Mouse (Mus musculus): ENCODE measurements around the gene Luc7l3. TPM values are rescaled to one million over a fixed set of nuclear protein-coding genes. Genes with fewer than 3 reads are reported as not detected.

Luc7l3 gene
- 77.9 and 79.4 TPM in 2 replicates for polyA plus RNA-seq (2014; fragmentation: Nextera tagmentation; extraction: Ambion mirVana)

DNA sequence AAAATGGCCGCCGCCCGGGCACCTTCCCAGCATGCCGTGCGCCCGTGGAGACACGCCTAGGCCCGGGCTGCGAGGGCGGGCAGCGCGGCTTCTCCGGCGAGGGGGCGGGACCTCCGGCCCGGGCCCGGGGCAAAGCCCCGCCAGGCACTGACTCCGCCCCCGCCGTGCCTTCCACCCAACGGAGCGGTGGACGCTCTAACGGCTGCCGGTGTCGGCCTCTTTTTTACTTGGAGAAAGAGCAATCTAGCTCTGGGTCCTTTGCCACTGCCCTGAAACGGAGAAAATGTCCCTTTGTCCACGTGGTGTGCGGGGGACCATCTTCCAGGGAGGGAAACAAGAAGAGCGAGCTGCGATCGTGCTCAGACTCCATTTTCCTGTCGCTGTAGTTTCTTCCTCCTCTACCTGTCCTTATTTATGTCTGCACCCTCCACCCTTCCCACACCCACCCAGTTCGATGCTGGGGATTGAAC, at the start of gene Luc7l3:
Luc7l3 (minus strand) TSS at position 58 of the 470 bp plus-strand sequence.
- peak; percentile 97 for ATAC-seq (replicated peaks; ENCODE audit: insufficient number of reproducible peaks, low FRiP score, low TSS enrichment)
- Histone ChIP-seq H3K9me3 (replicated peaks; ENCODE audit: control insufficient read depth, low read length) (no peaks in the 10 kb centered on the region), H3K4me1 (ENCODE audit: control insufficient read depth, insufficient read depth, low read length) (peaks cover 23% of the 10 kb centered on the region), H3K36me3 (ENCODE audit: control insufficient read depth, insufficient read depth, low read length) (no peaks in the 10 kb centered on the region; the same call in 1 of the 2 replicates), H3K9ac (ENCODE audit: low read depth, low read length) (peak within 1 kb of the TSS; percentile 98), H3K27ac (ENCODE audit: low read depth, low read length) (peak within 1 kb of the TSS; percentile 95), H3K4me2 (peak within 1 kb of the TSS; percentile 87), H3K4me3 (ENCODE audit: low read depth, low read length) (peak within 1 kb of the TSS; percentile 95), H3K27me3 (ENCODE audit: control insufficient read depth, insufficient read depth, low read length) (no peaks in the 10 kb centered on the region)
- WGBS (ENCODE audit: insufficient replicate concordance) = under 1% methylated on average over 36 of the region's 36 CpGs

DNA sequence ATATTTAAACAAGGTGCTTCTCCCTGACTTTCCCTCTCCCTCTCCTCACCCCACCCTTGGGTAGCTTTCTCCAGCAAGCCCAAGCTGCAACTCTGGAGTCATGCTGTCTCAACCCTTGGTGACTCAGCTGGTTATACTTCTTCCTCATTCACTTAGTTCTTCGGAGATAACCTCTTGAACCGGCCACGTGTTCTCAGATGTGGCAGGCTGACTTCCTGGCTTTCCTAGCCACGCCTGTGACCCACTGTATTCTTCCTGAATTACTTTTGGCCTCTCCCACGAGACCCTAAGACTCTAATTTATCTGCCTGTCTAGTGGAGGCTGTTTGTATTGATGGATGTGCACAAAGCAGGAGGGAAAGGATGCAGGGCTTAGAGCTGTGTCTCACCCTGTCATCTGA, 49.0 kb upstream of the Luc7l3 start:
- Histone ChIP-seq H3K4me3 (ENCODE audit: low read depth, low read length) (no peak overlapping the region), H3K4me2 (no peak overlapping the region), H3K9me3 (replicated peaks; ENCODE audit: control insufficient read depth, low read length) (no peaks in the 10 kb centered on the region), H3K27ac (ENCODE audit: low read depth, low read length) (no peak overlapping the region), H3K27me3 (ENCODE audit: control insufficient read depth, insufficient read depth, low read length) (peaks cover 15% of the 10 kb centered on the region), H3K36me3 (ENCODE audit: control insufficient read depth, insufficient read depth, low read length) (no peaks in the 10 kb centered on the region), H3K9ac (ENCODE audit: low read depth, low read length) (no peak overlapping the region), H3K4me1 (ENCODE audit: control insufficient read depth, insufficient read depth, low read length) (0 out of 2 replicates have a peak, but pooled peaks cover 7% of the 10 kb centered on the region)
- 10% methylated on average over 5 of the region's 5 CpGs for WGBS (ENCODE audit: insufficient replicate concordance)
- no peak for ATAC-seq (replicated peaks; ENCODE audit: insufficient number of reproducible peaks, low FRiP score, low TSS enrichment)

DNA sequence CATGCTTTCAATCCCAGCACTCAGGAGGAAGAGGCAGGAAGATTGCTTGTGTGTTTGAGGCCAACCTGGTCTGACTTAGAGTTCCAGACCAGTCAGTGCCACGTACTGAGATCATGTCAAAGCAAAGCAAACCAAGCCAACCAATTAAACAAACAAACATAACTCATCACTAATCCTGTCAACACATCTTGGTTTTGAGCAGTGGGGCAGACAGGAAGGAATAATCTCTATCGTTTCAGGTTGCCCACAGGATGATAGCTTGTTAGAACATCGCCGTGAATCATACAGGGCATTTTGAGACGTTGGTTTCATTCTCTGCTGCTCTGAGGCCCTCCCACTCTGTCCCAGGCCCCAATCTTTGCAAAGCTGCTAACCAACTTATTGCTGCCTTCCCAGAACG, 48.2 kb upstream of the Luc7l3 start:
- H3K27ac ChIP-seq (ENCODE audit: low read depth, low read length) = no peak overlapping the region
- H3K9me3 ChIP-seq (replicated peaks; ENCODE audit: control insufficient read depth, low read length) = no peaks in the 10 kb centered on the region
- H3K4me3 ChIP-seq (ENCODE audit: low read depth, low read length) = no peak overlapping the region
- H3K4me1 ChIP-seq (ENCODE audit: control insufficient read depth, insufficient read depth, low read length) = 0 out of 2 replicates have a peak, but pooled peaks cover 7% of the 10 kb centered on the region
- no peak overlapping the region for H3K4me2 ChIP-seq
- no peaks in the 10 kb centered on the region for H3K36me3 ChIP-seq (ENCODE audit: control insufficient read depth, insufficient read depth, low read length)
- ATAC-seq (replicated peaks; ENCODE audit: insufficient number of reproducible peaks, low FRiP score, low TSS enrichment) = no peak
- 71% methylated on average over 6 of the region's 6 CpGs for WGBS (ENCODE audit: insufficient replicate concordance)
- H3K27me3 ChIP-seq (ENCODE audit: control insufficient read depth, insufficient read depth, low read length) = peaks cover 15% of the 10 kb centered on the region
- H3K9ac ChIP-seq (ENCODE audit: low read depth, low read length) = no peak overlapping the region

GRCm38 (mm10) chr11:94365340-94365739, 43.6 kb upstream of the Luc7l3 start:
- H3K4me3 ChIP-seq (ENCODE audit: low read depth, low read length) = no peak overlapping the region
- no peaks in the 10 kb centered on the region for H3K36me3 ChIP-seq (ENCODE audit: control insufficient read depth, insufficient read depth, low read length)

DNA sequence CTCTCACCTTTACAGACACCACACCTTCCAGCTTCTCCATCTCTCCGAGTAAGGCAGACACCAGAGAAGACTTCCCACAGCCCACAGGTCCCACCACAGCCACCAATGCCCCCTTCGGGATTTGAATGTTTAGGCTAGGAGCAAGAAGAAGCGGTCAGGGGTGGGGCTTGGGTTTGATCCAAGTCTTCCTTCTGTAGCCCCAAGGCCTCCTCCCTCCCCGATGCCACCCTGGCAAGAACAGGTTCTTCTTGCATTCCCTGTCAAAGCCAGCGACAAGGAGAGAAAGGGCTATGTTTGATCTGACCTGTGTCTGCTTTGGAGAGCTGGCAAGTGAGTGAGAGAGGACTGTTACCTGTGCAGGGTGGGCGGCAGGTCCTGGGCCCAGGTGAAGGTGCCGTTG, 41.9 kb upstream of the Luc7l3 start:
- Histone ChIP-seq H3K27ac (ENCODE audit: low read depth, low read length) (no peak overlapping the region), H3K4me1 (ENCODE audit: control insufficient read depth, insufficient read depth, low read length) (no peaks in the 10 kb centered on the region), H3K27me3 (ENCODE audit: control insufficient read depth, insufficient read depth, low read length) (peaks cover 3% of the 10 kb centered on the region; the same call in 1 of the 2 replicates), H3K4me3 (ENCODE audit: low read depth, low read length) (no peak overlapping the region), H3K36me3 (ENCODE audit: control insufficient read depth, insufficient read depth, low read length) (no peaks in the 10 kb centered on the region), H3K9me3 (replicated peaks; ENCODE audit: control insufficient read depth, low read length) (no peaks in the 10 kb centered on the region), H3K4me2 (no peak overlapping the region), H3K9ac (ENCODE audit: low read depth, low read length) (no peak overlapping the region)
- 74% methylated on average over 7 of the region's 7 CpGs for WGBS (ENCODE audit: insufficient replicate concordance)
- ATAC-seq (replicated peaks; ENCODE audit: insufficient number of reproducible peaks, low FRiP score, low TSS enrichment) = no peak

More at GRCm38 (mm10) chr11:94365340-94365739, 43.6 kb upstream of the Luc7l3 start:
- H3K4me1 ChIP-seq (ENCODE audit: control insufficient read depth, insufficient read depth, low read length) = 0 out of 2 replicates have a peak, but pooled peaks cover under 1% of the 10 kb centered on the region
- WGBS (ENCODE audit: insufficient replicate concordance) = 48% methylated on average over 3 of the region's 3 CpGs
- no peak for ATAC-seq (replicated peaks; ENCODE audit: insufficient number of reproducible peaks, low FRiP score, low TSS enrichment)
- no peaks in the 10 kb centered on the region for H3K9me3 ChIP-seq (replicated peaks; ENCODE audit: control insufficient read depth, low read length)
- H3K4me2 ChIP-seq = no peak overlapping the region
- H3K27me3 ChIP-seq (ENCODE audit: control insufficient read depth, insufficient read depth, low read length) = peaks cover 3% of the 10 kb centered on the region; the same call in 1 of the 2 replicates
- no peak overlapping the region for H3K9ac ChIP-seq (ENCODE audit: low read depth, low read length)
- no peak overlapping the region for H3K27ac ChIP-seq (ENCODE audit: low read depth, low read length)

DNA sequence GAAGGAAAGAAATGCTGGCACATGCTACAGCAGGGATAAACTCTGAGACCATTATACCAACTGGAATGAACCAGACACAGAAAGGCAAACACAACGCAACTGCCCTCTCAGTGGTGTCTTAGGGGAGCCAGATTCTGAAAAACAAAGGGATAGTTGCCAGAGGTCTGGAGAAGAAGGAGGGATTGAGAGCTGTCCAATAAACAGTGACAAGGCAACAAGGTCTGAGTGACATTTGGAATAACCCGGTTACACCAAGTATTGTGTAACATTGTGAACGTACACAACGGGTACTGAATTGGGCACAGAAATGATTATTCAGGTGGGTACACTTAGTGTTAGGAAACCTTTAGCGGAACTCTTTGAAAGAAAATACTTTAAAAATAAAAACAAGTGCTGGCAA, 40.3 kb upstream of the Luc7l3 start:
- ATAC-seq (replicated peaks; ENCODE audit: insufficient number of reproducible peaks, low FRiP score, low TSS enrichment) = no peak
- Histone ChIP-seq H3K4me1 (ENCODE audit: control insufficient read depth, insufficient read depth, low read length) (no peaks in the 10 kb centered on the region), H3K4me2 (no peak overlapping the region), H3K36me3 (ENCODE audit: control insufficient read depth, insufficient read depth, low read length) (no peaks in the 10 kb centered on the region), H3K27me3 (ENCODE audit: control insufficient read depth, insufficient read depth, low read length) (no peaks in the 10 kb centered on the region; the same call in 1 of the 2 replicates), H3K9me3 (replicated peaks; ENCODE audit: control insufficient read depth, low read length) (no peaks in the 10 kb centered on the region), H3K27ac (ENCODE audit: low read depth, low read length) (no peak overlapping the region), H3K4me3 (ENCODE audit: low read depth, low read length) (no peak overlapping the region), H3K9ac (ENCODE audit: low read depth, low read length) (no peak overlapping the region)
- 93% methylated on average over 5 of the region's 5 CpGs for WGBS (ENCODE audit: insufficient replicate concordance)

DNA sequence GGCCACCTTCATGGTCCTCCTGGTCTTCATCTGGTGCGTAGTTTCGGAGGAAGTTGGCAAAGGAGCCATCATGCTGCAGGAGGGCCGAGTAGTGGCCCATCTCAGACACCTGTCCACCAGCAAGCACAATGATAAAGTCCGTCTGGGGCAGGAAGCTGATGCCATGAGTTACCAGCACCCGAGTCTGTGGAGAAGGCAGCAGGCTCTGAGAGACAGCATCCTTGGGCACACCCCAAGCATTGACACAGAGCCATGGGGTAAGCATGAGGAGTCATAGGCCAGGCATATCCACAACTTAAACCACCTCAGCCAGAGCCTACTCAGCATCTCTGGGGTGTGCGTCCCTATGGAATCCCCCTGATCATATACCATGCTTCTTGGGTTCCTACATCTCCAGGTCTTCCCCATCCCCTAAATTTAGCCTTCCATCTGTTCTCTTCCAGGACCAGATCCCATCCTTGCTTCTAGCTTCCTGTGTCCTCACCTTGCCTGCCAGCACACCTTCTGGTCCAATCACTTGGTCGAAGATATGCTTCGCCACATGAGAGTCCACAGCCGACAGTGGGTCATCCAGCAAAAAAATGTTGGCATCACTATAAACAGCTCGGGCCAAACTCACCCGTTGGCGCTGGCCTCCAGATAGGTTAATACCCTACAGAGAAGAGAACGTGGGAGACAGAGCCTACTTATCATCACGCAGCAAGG, 39.5 kb upstream of the Luc7l3 start:
- ATAC-seq (replicated peaks; ENCODE audit: insufficient number of reproducible peaks, low FRiP score, low TSS enrichment) = no peak
- 84% methylated on average over 14 of the region's 14 CpGs for WGBS (ENCODE audit: insufficient replicate concordance)
- Histone ChIP-seq H3K4me1 (ENCODE audit: control insufficient read depth, insufficient read depth, low read length) (no peaks in the 10 kb centered on the region), H3K4me2 (no peak overlapping the region), H3K27me3 (ENCODE audit: control insufficient read depth, insufficient read depth, low read length) (no peaks in the 10 kb centered on the region; the same call in 1 of the 2 replicates), H3K27ac (ENCODE audit: low read depth, low read length) (no peak overlapping the region), H3K4me3 (ENCODE audit: low read depth, low read length) (no peak overlapping the region), H3K9ac (ENCODE audit: low read depth, low read length) (no peak overlapping the region), H3K36me3 (ENCODE audit: control insufficient read depth, insufficient read depth, low read length) (no peaks in the 10 kb centered on the region), H3K9me3 (replicated peaks; ENCODE audit: control insufficient read depth, low read length) (no peaks in the 10 kb centered on the region)

DNA sequence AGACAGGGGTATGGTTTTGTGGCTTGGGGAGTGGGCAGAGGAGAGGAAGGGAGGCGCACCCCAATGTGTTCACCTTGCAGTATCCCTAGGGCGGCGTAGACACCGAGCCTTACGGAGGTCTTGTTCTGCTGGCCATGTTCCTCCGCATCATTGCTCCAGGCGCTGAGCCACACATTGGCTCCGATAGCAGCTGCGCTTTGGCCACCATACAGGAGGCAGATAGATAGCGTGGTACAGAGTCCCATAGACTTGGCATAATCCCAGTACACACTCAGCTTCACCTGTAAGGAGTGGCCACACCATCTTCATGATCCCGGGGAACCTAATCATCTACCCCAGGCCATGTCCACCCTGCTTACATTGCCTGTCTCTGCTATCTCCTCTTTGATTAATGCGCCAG, 37.4 kb upstream of the Luc7l3 start:
- Histone ChIP-seq H3K9me3 (replicated peaks; ENCODE audit: control insufficient read depth, low read length) (no peaks in the 10 kb centered on the region), H3K27me3 (ENCODE audit: control insufficient read depth, insufficient read depth, low read length) (no peaks in the 10 kb centered on the region; the same call in 1 of the 2 replicates), H3K9ac (ENCODE audit: low read depth, low read length) (no peak overlapping the region), H3K4me2 (no peak overlapping the region), H3K27ac (ENCODE audit: low read depth, low read length) (no peak overlapping the region), H3K36me3 (ENCODE audit: control insufficient read depth, insufficient read depth, low read length) (no peaks in the 10 kb centered on the region), H3K4me1 (ENCODE audit: control insufficient read depth, insufficient read depth, low read length) (no peaks in the 10 kb centered on the region), H3K4me3 (ENCODE audit: low read depth, low read length) (no peak overlapping the region)
- no peak for ATAC-seq (replicated peaks; ENCODE audit: insufficient number of reproducible peaks, low FRiP score, low TSS enrichment)
- WGBS (ENCODE audit: insufficient replicate concordance) = 88% methylated on average over 12 of the region's 12 CpGs

Measured in heart, embryonic 11.5 days (tissue).